Mouse (Mus musculus): ENCODE measurements around the gene Ndufa6.

The Ndufa6 gene

DNA sequence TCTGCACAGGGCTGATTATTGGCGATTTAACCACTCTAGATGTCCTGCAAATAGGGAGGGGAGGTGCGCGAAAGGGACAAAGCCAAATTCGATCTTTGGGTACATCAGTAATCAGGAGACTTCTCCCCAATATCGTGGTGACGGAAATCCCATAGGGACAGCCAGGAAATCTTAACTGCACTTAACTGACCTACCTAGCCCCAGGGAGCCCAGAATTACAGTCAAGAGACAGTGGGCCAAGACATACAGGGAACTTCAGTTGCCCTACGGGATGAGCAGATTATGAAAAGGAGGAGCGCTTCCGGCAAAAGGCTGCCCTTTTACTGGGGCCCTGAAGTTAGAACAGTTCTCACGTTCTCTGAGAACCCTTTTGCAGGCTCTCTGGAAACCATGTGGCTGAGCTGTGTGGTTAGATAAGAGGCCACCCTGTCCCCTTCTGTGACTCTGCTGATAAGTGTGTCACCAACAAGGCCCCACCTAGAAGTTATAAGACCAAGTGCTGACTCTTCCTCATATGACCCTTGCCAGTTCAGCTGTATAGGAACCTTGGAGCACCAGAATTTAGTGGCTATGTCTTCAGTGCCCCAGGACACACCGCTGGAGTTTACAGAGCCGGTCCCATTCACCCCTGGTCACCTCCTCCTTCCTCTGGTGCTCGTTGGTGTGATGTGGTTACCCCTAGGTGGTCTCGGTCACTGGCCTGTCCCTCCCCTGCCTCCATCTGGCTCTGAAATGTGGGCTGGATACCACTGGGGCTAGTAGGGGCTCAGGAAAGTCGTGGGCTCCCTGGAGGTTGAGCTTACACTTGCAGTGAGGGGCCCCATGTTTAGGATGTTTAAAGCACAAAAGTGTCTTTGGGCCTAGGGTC, 12.2 kb downstream of the Ndufa6 start:
- peak; percentile 45 to 57 for DNase-seq (ENCODE audit: low spot score in 2 of 2)

DNA sequence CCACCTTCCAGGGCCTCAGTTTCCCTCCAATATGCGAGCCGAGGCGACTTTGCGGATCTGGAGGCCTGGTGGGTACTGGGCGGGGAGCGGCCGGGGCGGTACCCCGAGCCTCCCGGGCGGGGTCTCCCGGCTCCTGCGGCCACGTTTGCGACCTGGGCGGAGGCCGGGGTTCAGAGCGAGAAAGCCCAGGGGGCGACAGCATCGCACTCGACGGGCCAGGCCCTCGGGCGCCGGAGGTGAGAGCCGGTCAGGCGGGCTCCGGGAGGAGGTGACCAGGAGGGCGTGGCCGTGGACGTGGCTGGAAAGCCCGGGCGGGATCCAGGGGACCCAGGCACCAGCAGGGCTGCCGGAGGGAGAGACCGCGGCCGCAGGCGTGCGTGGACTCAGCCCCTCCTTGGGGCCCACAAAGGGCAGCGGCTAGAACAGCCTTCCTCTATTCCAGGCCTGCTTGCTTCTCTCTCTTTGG, 13.1 kb downstream of the Ndufa6 start:
- peak; percentile 63 to 70 for DNase-seq (ENCODE audit: low spot score in 2 of 2)

GRCm38 (mm10) chr15:82340414-82341035, 13.6 kb downstream of the Ndufa6 start:
- DNase-seq (ENCODE audit: low spot score in 2 of 2), result no peak

DNA sequence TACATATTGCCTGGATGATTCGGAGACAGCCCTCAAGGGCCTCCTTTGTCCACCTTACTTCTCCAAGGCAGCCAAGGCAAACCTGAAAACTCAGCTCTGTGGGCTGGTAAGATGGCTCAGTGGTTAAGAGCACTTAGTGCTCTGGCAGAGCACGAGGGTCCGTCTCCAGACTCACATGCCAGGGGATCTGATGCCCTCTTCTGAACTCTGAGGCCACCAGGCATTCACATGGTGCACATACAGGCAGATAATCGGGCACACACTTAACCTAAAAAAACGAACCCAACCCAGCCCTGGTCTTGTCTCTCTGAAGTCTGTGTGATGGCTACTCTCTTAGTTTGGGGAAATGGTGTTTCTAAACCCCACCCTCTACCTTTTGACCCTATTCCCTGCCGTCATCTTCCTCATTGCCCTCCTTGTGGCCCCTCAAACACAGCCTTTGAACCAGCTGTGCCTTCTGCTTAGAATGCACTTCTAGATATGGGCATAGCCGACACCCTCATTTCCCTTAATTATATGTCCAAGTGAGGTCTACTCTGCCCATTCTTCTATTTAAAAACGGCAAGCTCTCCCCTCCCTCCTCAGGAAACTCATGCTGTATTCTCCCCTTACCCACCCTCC, 14.4 kb downstream of the Ndufa6 start:
- DNase-seq (ENCODE audit: low spot score in 2 of 2), result no peak

- DNase-seq (ENCODE audit: low spot score in 2 of 2), result no peak
These were observed 15.0 kb downstream of the Ndufa6 start for GRCm38 (mm10) chr15:82339150-82339549.

DNA sequence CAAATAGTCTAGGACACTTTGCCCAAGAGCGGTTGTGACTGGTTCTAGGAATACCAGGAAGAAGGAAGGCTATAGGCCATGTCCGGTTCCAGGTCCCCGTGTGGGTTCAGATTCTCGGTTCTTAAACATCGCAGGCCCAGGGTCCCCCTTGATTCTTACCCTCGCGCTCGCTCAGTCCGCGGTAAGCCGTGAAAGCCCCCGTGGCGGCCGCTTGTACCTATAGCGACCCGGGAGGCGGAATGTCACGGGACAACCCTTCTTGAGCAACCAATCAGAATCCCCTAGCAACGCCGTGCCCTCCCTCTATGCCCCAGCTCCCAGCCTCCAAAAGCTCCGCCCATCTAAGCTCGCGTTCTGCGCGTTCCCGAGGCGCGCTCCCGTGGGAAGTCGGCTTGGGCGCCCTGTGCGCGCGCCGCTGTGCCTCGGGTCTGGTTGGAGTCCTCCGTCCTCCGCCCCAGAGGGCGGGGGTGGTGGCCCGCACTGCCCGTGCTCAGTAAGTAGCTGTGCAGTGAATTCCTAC, 15.5 kb downstream of the Ndufa6 start, which contains the start of the genes Naga, Pheta2 and Smdt1:
Naga (minus strand) TSS at position 333 of the 520 bp plus-strand sequence.
Pheta2 (plus strand) TSS at position 350 of the 520 bp plus-strand sequence.
Smdt1 (plus strand) TSS at position 367 of the 520 bp plus-strand sequence.
- DNase-seq (ENCODE audit: low spot score in 2 of 2), result peak; percentile 96 to 97

- no peak for DNase-seq (ENCODE audit: low spot score in 2 of 2)
These were observed 16.2 kb downstream of the Ndufa6 start for GRCm38 (mm10) chr15:82337875-82338274.

- no peak for DNase-seq (ENCODE audit: low spot score in 2 of 2)
These were observed 17.5 kb downstream of the Ndufa6 start for GRCm38 (mm10) chr15:82336629-82337028.

DNA sequence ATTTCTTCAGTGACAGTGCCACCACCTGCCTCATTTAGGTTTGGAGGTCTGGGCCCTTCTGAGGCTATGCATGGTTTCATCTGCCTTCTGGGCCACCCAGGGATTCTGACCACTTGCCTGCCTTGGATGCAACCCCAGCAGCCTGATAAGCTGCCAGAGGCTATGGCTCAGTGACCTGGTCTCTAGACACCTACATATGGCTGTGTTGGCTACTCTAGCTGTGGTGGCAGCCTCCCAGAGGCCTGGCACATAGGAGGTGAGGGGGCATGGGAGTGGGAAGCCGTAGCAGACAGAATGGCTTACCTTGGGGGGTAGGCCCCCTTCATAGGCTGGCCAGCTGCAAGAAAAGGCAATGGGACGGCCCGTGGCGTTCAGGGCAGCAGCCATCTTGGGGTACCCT, 18.9 kb downstream of the Ndufa6 start:
- no peak for DNase-seq (ENCODE audit: low spot score in 2 of 2)

DNA sequence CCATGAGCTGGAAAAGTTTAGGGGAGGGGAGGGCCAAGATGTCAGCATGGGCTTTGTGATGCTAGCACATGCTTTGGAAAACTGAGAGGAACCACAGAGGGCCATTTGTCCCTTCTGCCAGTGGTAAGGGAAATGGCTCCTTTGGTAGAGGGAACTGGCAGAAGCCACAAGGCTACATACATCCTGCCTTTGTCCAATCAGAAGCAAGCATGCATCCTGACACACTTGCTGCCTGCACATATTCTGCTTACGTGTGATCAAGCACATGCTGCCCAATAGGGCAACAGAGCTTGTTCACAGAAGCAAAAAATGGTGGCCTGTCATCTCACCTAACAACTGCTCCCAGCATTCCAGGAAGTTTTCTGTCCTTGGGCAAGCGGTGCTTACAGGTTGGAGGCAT, 28.7 kb downstream of the Ndufa6 start:
- DNase-seq (ENCODE audit: low spot score in 2 of 2), result no peak

- DNase-seq (ENCODE audit: low spot score in 2 of 2), result no peak
These were observed 31.9 kb downstream of the Ndufa6 start for GRCm38 (mm10) chr15:82322195-82322594.

- DNase-seq (ENCODE audit: low spot score in 2 of 2), result no peak
These were observed 34.5 kb downstream of the Ndufa6 start for GRCm38 (mm10) chr15:82319613-82320012.

- no peak for DNase-seq (ENCODE audit: low spot score in 2 of 2)
These were observed 36.3 kb downstream of the Ndufa6 start for GRCm38 (mm10) chr15:82317839-82318238.

DNA sequence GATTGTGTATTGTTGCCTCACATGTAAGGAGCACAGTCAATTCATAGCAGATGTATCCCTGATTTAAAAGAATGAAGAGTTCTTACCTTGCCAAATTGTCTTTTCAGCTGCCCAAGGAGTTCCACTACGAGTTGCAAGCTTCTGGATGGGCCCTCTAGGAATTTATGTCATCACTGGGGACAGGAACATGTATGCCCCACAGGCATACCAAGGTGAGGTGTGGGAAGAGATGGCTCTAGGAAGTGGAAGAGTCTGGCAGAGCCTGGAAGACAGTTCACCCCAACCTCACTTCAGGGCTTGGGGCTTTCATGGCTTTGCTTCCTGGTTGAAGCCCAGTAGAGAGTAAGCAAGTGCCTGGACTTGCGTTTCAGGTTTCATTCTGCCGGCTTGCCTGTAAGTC, 45.7 kb downstream of the Ndufa6 start:
- no peak for DNase-seq (ENCODE audit: low spot score in 2 of 2)

DNA sequence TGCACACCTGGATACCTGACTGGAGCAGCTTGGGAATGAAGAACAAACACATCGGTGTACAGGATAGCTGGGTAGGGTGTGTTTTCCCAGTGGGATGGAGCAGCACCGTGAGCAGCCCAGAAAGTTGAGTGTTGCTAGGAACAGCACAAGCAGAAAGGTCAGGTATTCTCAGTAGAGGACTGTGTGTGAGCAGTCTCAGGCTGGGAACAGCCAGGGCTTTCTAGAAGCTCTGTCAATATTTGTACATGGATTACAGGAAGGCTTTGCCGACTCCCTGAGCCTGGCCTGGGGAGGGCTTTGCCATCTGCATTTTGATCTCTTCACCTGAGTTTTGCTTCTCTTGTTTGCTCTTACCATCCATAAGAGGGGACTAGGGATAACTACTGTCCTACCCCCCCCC, 47.0 kb downstream of the Ndufa6 start:
- DNase-seq (ENCODE audit: low spot score in 2 of 2), result no peak

Data from spleen, postnatal 14 days (tissue).